Mouse (Mus musculus) midbrain, postnatal 0 days (tissue): ENCODE measurements around the gene Ltb. TPM values are rescaled to one million over a fixed set of nuclear protein-coding genes. Genes with fewer than 3 reads are reported as not detected.

Experiments used
- ATAC-seq: fragments of 200-750 bp; cut with Nextera tagmentation; 2 replicates; pipeline ENCODE4 v1.8.0; 2017; ENCODE audit warnings: moderate number of reproducible peaks, mild to moderate bottlenecking, moderate TSS enrichment, moderate library complexity; ENCODE audit not compliant: low FRiP score
- DNase-seq: peaks from one replicate; pipeline ENCODE4 v3.0.0-alpha.2; 2015; ENCODE audit warnings: low spot score
- H3K27ac ChIP-seq: fragments of 300-500 bp; sonication (generic); 2 replicates; pipeline ENCODE4 v1.5.1; 2014; ENCODE audit warnings: low read depth, mild to moderate bottlenecking, low read length, mixed read lengths
- H3K27me3 ChIP-seq: fragments of 300-500 bp; sonication (generic); 2 replicates; pipeline ENCODE4 v1.6.1; 2014; ENCODE audit warnings: low read length, control low read depth, mixed read lengths; ENCODE audit not compliant: insufficient read depth
- H3K36me3 ChIP-seq: fragments of 300-500 bp; sonication (generic); 2 replicates; pipeline ENCODE4 v1.6.1; 2014; ENCODE audit warnings: low read length, control low read depth, mixed read lengths; ENCODE audit not compliant: insufficient read depth
- H3K4me1 ChIP-seq: fragments of 300-500 bp; sonication (generic); 2 replicates; pipeline ENCODE4 v1.6.1; 2014; ENCODE audit warnings: mild to moderate bottlenecking, control low read depth, antibody characterized with exemption, low read length, mixed read lengths; ENCODE audit not compliant: insufficient read depth
- H3K4me2 ChIP-seq: fragments of 300-500 bp; sonication (generic); 2 replicates; pipeline ENCODE4 v1.6.1; 2014; ENCODE audit warnings: low read depth, mild to moderate bottlenecking, low read length, mixed read lengths; ENCODE audit not compliant: poor library complexity, severe bottlenecking
- H3K4me3 ChIP-seq: fragments of 300-500 bp; sonication (generic); 2 replicates; pipeline ENCODE4 v1.5.1; 2014; ENCODE audit warnings: low read depth, mild to moderate bottlenecking, low read length, moderate library complexity
- H3K9ac ChIP-seq: fragments of 300-500 bp; sonication (generic); replicated peaks from 2 replicates; pipeline ENCODE4 v1.6.1; 2014; ENCODE audit warnings: mild to moderate bottlenecking, low read length, moderate library complexity, mixed read lengths; ENCODE audit not compliant: poor library complexity, severe bottlenecking
- H3K9me3 ChIP-seq: fragments of 300-500 bp; sonication (generic); 2 replicates; pipeline ENCODE4 v1.6.1; 2016; ENCODE audit warnings: low read length, control low read depth
- CTCF ChIP-seq: IDR thresholded peaks from 2 replicates; pipeline ENCODE4 v1.5.1; 2016; ENCODE audit warnings: antibody characterized with exemption, mild to moderate bottlenecking
- WGBS: fragments of 180-500 bp; shearing (Covaris S2); extraction: QIAGEN DNeasy Blood & Tissue Kit; methylation state at CpG from one replicate; pipeline ENCODE4 v1.1.7; 2014; 5-methylcytosine and 5-hydroxymethylcytosine counted together
- polyA plus RNA-seq: library from polyadenylated mRNA; unstranded; fragments of >200 nt; fragmentation: Nextera tagmentation; extraction: Ambion mirVana; gene quantifications from 2 replicates; pipeline ENCODE4 v1.2.1, GENCODE M21; 2015
- total RNA-seq: library from RNA; depleted of rRNA; stranded (reverse); fragments of >200 nt; gene quantifications from 2 replicates; pipeline ENCODE4 v1.2.3, GENCODE M21; 2014

Ltb gene
- total and polyA plus RNA-seq, 2 experiments from 2014 or later: 1.0 to 1.4 TPM

GRCm38 (mm10) chr17:35167794-35168193, 26.4 kb upstream of the Ltb start:
- Histone ChIP-seq H3K9ac (no peak overlapping the region), H3K27me3 (no peaks in the 10 kb centered on the region), H3K4me1 (0 out of 2 replicates have a peak, but pooled peaks cover 5% of the 10 kb centered on the region), H3K4me2 (no peak overlapping the region), H3K4me3 (no peak overlapping the region), H3K27ac (no peak overlapping the region), H3K36me3 (no peaks in the 10 kb centered on the region), H3K9me3 (no peaks in the 10 kb centered on the region)
- DNase-seq: no peak
- no peak for ATAC-seq
- WGBS: 90% methylated on average over 7 of the region's 7 CpGs
- TF ChIP-seq CTCF: no peak

GRCm38 (mm10) chr17:35168541-35169207, 25.6 kb upstream of the Ltb start:
- Histone ChIP-seq H3K27ac (peak overlapping the region; percentile 43; the same call in 1 of the 2 replicates), H3K4me2 (no peak overlapping the region), H3K27me3 (no peaks in the 10 kb centered on the region), H3K36me3 (no peaks in the 10 kb centered on the region), H3K4me1 (0 out of 2 replicates have a peak, but pooled peaks cover 3% of the 10 kb centered on the region), H3K4me3 (no peak overlapping the region), H3K9ac (no peak overlapping the region), H3K9me3 (no peaks in the 10 kb centered on the region)
- ATAC-seq (no peak), DNase-seq (peak; percentile 82)
- 15% methylated on average over 4 of the region's 4 CpGs for WGBS
- TF ChIP-seq CTCF: peak; percentile 86

- ATAC-seq (no peak), DNase-seq (no peak)
- H3K9me3 ChIP-seq: no peaks in the 10 kb centered on the region
- H3K27me3 ChIP-seq: no peaks in the 10 kb centered on the region
- TF ChIP-seq CTCF: no peak
- no peak overlapping the region for H3K4me2 ChIP-seq
- H3K4me3 ChIP-seq: no peak overlapping the region
- no peaks in the 10 kb centered on the region for H3K36me3 ChIP-seq
- H3K4me1 ChIP-seq: no peaks in the 10 kb centered on the region
- H3K9ac ChIP-seq: no peak overlapping the region
- no peak overlapping the region for H3K27ac ChIP-seq
- WGBS: 73% methylated on average over 11 of the region's 11 CpGs
Measured at GRCm38 (mm10) chr17:35172445-35173234, 21.6 kb upstream of the Ltb start.

GRCm38 (mm10) chr17:35173329-35173728, 20.9 kb upstream of the Ltb start:
- ATAC-seq (no peak), DNase-seq (no peak)
- TF ChIP-seq CTCF: no peak
- Histone ChIP-seq H3K27me3 (no peaks in the 10 kb centered on the region), H3K9me3 (no peaks in the 10 kb centered on the region), H3K9ac (no peak overlapping the region), H3K36me3 (no peaks in the 10 kb centered on the region), H3K4me2 (no peak overlapping the region), H3K27ac (no peak overlapping the region), H3K4me3 (no peak overlapping the region), H3K4me1 (no peaks in the 10 kb centered on the region)
- WGBS: 73% methylated on average over 3 of the region's 3 CpGs

GRCm38 (mm10) chr17:35174201-35174977, 19.9 kb upstream of the Ltb start:
- H3K27ac ChIP-seq: no peak overlapping the region
- 69% methylated on average over 8 of the region's 8 CpGs for WGBS
- TF ChIP-seq CTCF: no peak
- no peaks in the 10 kb centered on the region for H3K27me3 ChIP-seq
- H3K36me3 ChIP-seq: no peaks in the 10 kb centered on the region
- H3K4me2 ChIP-seq: no peak overlapping the region
- H3K9ac ChIP-seq: no peak overlapping the region
- no peak overlapping the region for H3K4me3 ChIP-seq
- no peaks in the 10 kb centered on the region for H3K9me3 ChIP-seq
- DNase-seq (no peak), ATAC-seq (no peak)
- H3K4me1 ChIP-seq: no peaks in the 10 kb centered on the region
